Mouse (Mus musculus) bone marrow, adult 2 months (tissue): ENCODE data around the gene Cblc.

ENCODE experiments used
- CTCF ChIP-seq: fragments of 200-500 bp; IDR thresholded peaks from 2 replicates; pipeline ENCODE4 v1.5.1; 2011; ENCODE audit warnings: low read length, control low read depth; ENCODE audit not compliant: control insufficient read depth, insufficient read depth
- POLR2A ChIP-seq: fragments of 200-500 bp; IDR thresholded peaks from 2 replicates; pipeline ENCODE4 v1.6.1; 2011; ENCODE audit warnings: low read depth, mild to moderate bottlenecking, control low read depth, low read length, borderline replicate concordance; ENCODE audit not compliant: control insufficient read depth

- no peak for TF ChIP-seq CTCF
- no peak for TF ChIP-seq POLR2A
Observed at GRCm38 (mm10) chr7:19744590-19745385, 51.8 kb downstream of the Cblc start.
